Mouse (Mus musculus) heart, embryonic 11.5 days (tissue): ENCODE measurements around the gene Efcab3. TPM values are rescaled to one million over a fixed set of nuclear protein-coding genes. Genes with fewer than 3 reads are reported as not detected.
"Not testable (repeated sequence)": the region's sequence is repeated elsewhere in the genome, so short reads cannot be mapped to it uniquely, and the experiment has no call there.

ENCODE experiments used
- ATAC-seq: fragments of 200-750 bp; cut with Nextera tagmentation; replicated peaks from 2 replicates; pipeline ENCODE4 v1.8.0; 2017; ENCODE audit warnings: moderate library complexity; ENCODE audit not compliant: insufficient number of reproducible peaks, low FRiP score, low TSS enrichment
- H3K27ac ChIP-seq: fragments of 300-500 bp; sonication (generic); 2 replicates; pipeline ENCODE4 v1.5.1; 2014; ENCODE audit warnings: mild to moderate bottlenecking, low read depth, low read length
- H3K27me3 ChIP-seq: fragments of 300-500 bp; sonication (generic); 2 replicates; pipeline ENCODE4 v1.6.1; 2014; ENCODE audit warnings: mild to moderate bottlenecking, low read length, mixed read lengths; ENCODE audit not compliant: control insufficient read depth, insufficient read depth
- H3K36me3 ChIP-seq: fragments of 300-500 bp; sonication (generic); 2 replicates; pipeline ENCODE4 v1.6.1; 2014; ENCODE audit warnings: mild to moderate bottlenecking, low read length, moderate library complexity, mixed read lengths; ENCODE audit not compliant: control insufficient read depth, insufficient read depth
- H3K4me1 ChIP-seq: fragments of 300-500 bp; sonication (generic); 2 replicates; pipeline ENCODE4 v1.6.1; 2014; ENCODE audit warnings: low read length; ENCODE audit not compliant: control insufficient read depth, insufficient read depth
- H3K4me2 ChIP-seq: fragments of 300-500 bp; sonication (generic); 2 replicates; pipeline ENCODE4 v1.6.1; 2014; ENCODE audit warnings: mild to moderate bottlenecking, moderate library complexity
- H3K4me3 ChIP-seq: fragments of 300-500 bp; sonication (generic); 2 replicates; pipeline ENCODE4 v1.5.1; 2014; ENCODE audit warnings: low read depth, low read length
- H3K9ac ChIP-seq: fragments of 300-500 bp; sonication (generic); 2 replicates; pipeline ENCODE4 v1.6.1; 2014; ENCODE audit warnings: mild to moderate bottlenecking, low read depth, low read length, moderate library complexity
- H3K9me3 ChIP-seq: fragments of 300-500 bp; sonication (generic); replicated peaks from 2 replicates; pipeline ENCODE4 v1.6.1; 2016; ENCODE audit warnings: low read length; ENCODE audit not compliant: control insufficient read depth
- WGBS: fragments of 180-500 bp; shearing (Covaris S2); extraction: QIAGEN DNeasy Blood & Tissue Kit; methylation state at CpG from one replicate; pipeline ENCODE4 v1.1.7; 2014; ENCODE audit not compliant: insufficient replicate concordance; 5-methylcytosine and 5-hydroxymethylcytosine counted together
- polyA plus RNA-seq: library from polyadenylated mRNA; unstranded; fragments of >200 nt; fragmentation: Nextera tagmentation; extraction: Ambion mirVana; gene quantifications from 2 replicates; pipeline ENCODE4 v1.2.1, GENCODE M21; 2014

Gene Efcab3
- not detected in 2 replicates for polyA plus RNA-seq

DNA sequence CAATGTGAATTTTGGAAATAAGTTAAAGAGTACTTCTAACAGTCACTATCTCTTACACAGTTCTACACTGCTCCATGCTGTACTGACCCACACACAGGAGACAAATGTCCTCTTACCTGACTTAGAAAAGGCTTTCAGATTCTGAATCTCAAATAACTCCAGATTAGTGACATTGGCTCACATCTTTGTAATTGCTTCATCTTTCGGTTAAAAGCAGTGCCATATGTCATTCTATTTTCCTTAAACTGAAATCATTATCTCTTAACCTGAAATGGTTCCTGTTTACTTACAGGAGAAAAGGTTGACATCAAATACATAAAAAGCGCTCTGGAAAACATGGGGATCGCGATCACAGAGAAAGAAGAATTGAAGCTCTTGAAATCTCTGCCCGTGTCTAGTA, at the start of gene Efcab3:
Gene Efcab3 (plus strand): TSS at position 301 of the 400 bp plus-strand sequence.
- H3K4me3 ChIP-seq: no peak within 1 kb of the TSS
- H3K27ac ChIP-seq: no peak within 1 kb of the TSS
- H3K36me3 ChIP-seq: no peaks in the 10 kb centered on the region
- H3K4me2 ChIP-seq: no peak within 1 kb of the TSS
- no peak within 1 kb of the TSS for H3K9ac ChIP-seq
- no peaks in the 10 kb centered on the region for H3K4me1 ChIP-seq
- H3K9me3 ChIP-seq: no peaks in the 10 kb centered on the region
- no peak for ATAC-seq
- H3K27me3 ChIP-seq: no peaks in the 10 kb centered on the region
- 86% methylated on average over 5 of the region's 5 CpGs for WGBS

DNA sequence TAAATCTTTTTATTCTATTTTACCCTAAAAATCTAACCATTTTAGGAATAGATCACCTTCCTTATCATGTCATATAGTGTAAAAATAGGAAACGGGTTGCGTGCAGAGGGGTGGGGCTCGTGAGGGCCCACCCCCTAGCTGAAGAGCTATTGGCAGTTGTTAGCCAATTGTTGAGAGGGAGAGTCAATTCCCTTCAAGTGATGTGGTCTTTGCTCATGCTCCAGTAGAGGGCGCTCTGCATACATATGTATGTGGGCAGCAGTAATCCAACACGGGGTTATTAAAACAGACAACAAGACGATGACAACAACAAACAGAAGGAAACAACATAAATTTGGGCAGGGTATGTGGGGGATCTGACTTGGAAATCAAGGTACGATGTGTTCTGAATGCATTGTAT, 42.3 kb upstream of the Efcab3 start:
- no peaks in the 10 kb centered on the region for H3K36me3 ChIP-seq
- no peak for ATAC-seq
- no peak overlapping the region for H3K4me2 ChIP-seq

DNA sequence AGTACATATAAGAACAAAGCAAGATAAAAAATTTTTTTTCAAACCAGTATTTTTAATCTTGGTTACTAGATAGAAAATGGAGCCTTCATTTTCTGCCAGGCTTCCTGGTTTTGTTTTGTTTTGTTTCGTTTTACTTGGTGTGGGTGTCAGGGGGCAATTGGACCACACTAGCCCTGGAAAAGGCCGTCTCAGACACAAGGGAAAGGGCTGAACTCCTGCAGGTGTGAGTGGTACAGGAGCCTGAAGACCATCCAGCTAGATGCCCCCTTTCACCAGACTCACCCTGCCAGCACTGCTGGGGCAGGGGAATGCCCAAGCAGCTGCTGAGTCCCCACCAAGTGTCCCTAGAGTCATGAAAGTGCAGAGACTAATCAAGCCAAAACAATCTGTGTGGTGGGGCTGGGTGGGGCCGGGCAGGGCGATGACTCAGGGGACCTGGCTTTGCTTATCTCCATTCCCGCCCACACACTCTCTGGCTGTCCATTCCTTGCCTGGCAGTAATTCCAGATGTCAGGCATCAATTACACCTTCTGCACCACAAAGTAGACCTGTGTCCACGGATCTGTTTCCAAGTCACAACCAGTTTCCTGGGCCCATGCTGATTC, 34.5 kb upstream of the Efcab3 start:
- Histone ChIP-seq H3K27ac (no peak overlapping the region), H3K27me3 (no peaks in the 10 kb centered on the region), H3K36me3 (no peaks in the 10 kb centered on the region), H3K4me1 (peaks cover 7% of the 10 kb centered on the region), H3K9me3 (no peaks in the 10 kb centered on the region), H3K4me3 (no peak overlapping the region), H3K4me2 (peak overlapping the region; percentile 35), H3K9ac (no peak overlapping the region)
- ATAC-seq: peak; percentile 80
- 18% methylated on average over 6 of the region's 6 CpGs for WGBS

More for the DNA sequence above, 42.3 kb upstream of the Efcab3 start:
- Histone ChIP-seq H3K4me3 (no peak overlapping the region), H3K27ac (no peak overlapping the region), H3K4me1 (no peaks in the 10 kb centered on the region), H3K9ac (no peak overlapping the region), H3K9me3 (no peaks in the 10 kb centered on the region), H3K27me3 (no peaks in the 10 kb centered on the region)
- WGBS: 70% methylated on average over 7 of the region's 7 CpGs

DNA sequence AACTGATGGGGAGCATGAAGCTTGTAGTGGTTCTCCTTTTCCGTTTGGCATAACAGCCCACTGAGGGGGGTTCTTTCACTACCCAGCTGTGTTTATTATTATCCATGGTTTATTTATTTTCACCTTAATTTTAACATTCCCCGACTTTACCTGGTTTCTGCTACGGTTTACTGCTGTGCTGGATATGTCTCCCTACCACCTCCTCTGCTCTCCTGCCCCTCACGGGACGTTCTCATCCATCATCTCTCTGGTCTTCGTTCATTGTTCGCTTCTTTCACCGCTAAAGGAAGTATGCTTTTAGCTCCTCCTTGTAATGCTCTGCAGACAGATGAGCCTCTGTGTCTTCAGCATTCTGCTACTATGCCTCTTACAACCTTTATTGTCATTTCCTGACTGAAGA, 33.9 kb upstream of the Efcab3 start:
- no peak for ATAC-seq
- 58% methylated on average over 8 of the region's 8 CpGs for WGBS
- H3K9me3 ChIP-seq: no peaks in the 10 kb centered on the region
- no peak overlapping the region for H3K9ac ChIP-seq
- H3K4me3 ChIP-seq: no peak overlapping the region
- no peaks in the 10 kb centered on the region for H3K36me3 ChIP-seq
- H3K27ac ChIP-seq: no peak overlapping the region
- H3K27me3 ChIP-seq: no peaks in the 10 kb centered on the region
- H3K4me1 ChIP-seq: peaks cover 7% of the 10 kb centered on the region
- peak overlapping the region; percentile 35 for H3K4me2 ChIP-seq

DNA sequence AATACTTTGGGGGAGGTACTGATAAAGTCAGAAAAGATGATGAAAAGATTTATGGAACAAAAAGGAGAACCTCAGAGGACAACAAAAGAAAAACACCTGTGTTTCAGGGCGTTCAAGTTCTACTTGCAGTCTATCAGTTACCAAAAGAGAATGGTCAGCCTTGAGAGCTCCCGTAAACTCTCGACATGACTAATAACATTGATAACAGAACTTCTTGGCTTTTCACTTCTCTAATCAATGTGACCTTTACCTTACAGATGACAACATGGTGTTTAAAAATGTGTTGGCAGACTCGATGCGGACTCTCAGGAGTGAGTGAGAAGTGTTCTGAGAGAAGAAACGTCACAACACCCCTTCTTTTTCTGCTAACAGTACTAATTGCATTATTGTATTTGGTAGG, 33.2 kb upstream of the Efcab3 start:
- ATAC-seq: no peak
- Histone ChIP-seq H3K27ac (no peak overlapping the region), H3K27me3 (no peaks in the 10 kb centered on the region), H3K9me3 (no peaks in the 10 kb centered on the region), H3K4me3 (no peak overlapping the region), H3K4me1 (peaks cover 7% of the 10 kb centered on the region), H3K9ac (no peak overlapping the region), H3K36me3 (no peaks in the 10 kb centered on the region), H3K4me2 (no peak overlapping the region; the same call in 1 of the 2 replicates)
- WGBS: 43% methylated on average over 6 of the region's 6 CpGs

DNA sequence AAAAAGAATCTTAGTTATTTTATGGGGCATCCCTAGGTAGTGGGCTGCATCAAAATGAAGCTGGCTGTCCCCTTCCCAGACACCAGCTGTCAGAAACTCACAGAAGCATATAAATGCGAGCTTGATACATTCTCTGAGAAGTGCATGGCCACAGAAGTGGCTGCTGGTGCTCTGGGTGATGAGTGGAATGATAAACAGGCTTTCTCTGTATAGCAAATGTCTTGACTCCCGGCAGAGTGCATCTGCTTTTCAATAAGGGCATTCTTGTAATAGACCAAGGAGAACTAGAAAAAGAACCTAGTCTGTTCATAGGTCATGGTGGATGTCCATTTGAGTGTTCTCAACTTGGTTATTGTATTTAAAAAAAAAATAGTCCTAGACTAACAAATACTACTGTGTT, 32.3 kb upstream of the Efcab3 start:
- H3K4me1 ChIP-seq: peaks cover 7% of the 10 kb centered on the region
- WGBS: 37% methylated on average over 2 of the region's 2 CpGs

DNA sequence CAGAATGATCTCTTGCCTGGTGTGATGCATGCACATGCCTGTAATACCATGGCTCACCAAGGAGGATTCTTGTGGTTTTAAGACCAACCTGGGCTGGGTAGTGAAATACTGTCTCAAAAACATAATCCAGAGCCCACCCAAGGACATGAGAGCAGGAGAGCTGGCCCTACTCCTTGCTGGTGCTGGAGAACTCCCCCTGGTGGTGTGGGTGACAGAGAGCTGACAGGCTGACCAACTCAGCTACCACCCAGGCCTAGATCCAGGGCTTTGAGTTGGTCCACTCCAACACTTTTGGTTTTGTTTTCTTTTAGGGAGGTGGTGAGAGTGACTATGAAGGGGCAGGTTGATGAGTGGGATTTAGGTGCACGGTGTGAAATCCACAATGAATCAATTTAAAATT, 28.3 kb upstream of the Efcab3 start:
- ATAC-seq: no peak
- 65% methylated on average over 1 of the region's 1 CpGs for WGBS
- H3K27me3 ChIP-seq: no peaks in the 10 kb centered on the region

More for the DNA sequence above, 32.3 kb upstream of the Efcab3 start:
- no peak for ATAC-seq
- H3K27ac ChIP-seq: no peak overlapping the region
- no peaks in the 10 kb centered on the region for H3K27me3 ChIP-seq
- no peaks in the 10 kb centered on the region for H3K36me3 ChIP-seq
- H3K9me3 ChIP-seq: no peaks in the 10 kb centered on the region
- H3K9ac ChIP-seq: no peak overlapping the region
- no peak overlapping the region for H3K4me2 ChIP-seq
- no peak overlapping the region for H3K4me3 ChIP-seq

DNA sequence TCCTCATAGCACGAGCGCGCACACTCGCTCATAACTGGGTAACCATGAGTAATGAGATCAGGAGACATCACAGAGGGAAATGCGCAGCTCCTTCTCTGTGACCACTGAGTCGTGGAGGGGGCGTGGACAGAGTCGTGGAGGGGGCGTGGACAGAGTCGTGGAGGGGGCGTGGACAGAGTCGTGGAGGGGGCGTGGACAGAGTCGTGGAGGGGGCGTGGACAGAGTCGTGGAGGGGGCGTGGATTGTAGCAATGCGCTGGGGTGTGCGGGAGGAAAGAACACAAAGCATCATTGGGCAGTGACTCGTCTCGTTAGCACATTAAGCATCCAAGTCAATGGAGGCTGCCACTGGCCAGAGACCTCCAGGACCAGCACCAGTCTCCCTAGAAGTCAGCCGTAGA, 49.1 kb downstream of the Efcab3 start:
- not testable (repeated sequence) for H3K27ac ChIP-seq, H3K4me2 ChIP-seq, ATAC-seq, H3K36me3 ChIP-seq, H3K27me3 ChIP-seq, H3K4me3 ChIP-seq, H3K9me3 ChIP-seq, H3K4me1 ChIP-seq, H3K9ac ChIP-seq
- WGBS: 68% methylated on average over 22 of the region's 22 CpGs

More for the DNA sequence above, 28.3 kb upstream of the Efcab3 start:
- Histone ChIP-seq H3K9me3 (no peaks in the 10 kb centered on the region), H3K36me3 (no peaks in the 10 kb centered on the region), H3K4me1 (no peaks in the 10 kb centered on the region), H3K27ac (no peak overlapping the region), H3K9ac (no peak overlapping the region), H3K4me2 (no peak overlapping the region), H3K4me3 (no peak overlapping the region)

DNA sequence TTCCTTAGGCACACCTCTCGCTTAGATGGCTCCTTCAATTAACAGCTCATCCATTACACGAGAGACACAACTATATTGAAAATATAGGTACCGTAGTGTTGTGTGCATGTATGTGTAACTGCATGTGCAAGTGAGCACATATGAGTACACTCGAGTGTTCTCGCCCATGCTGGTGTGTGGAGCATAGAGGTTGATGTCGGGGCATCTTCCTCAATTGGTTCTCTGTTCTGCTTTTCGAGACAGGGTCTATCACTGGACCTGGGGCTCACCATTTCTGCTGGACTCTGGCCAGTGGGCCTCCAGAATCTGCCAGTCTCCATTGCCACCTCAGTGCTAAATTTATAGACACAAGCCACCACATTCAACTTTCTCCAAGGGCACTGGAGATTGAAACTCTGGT, 54.4 kb downstream of the Efcab3 start:
- 81% methylated on average over 7 of the region's 7 CpGs for WGBS
- Histone ChIP-seq H3K4me1 (no peaks in the 10 kb centered on the region), H3K9me3 (no peaks in the 10 kb centered on the region), H3K9ac (no peak overlapping the region), H3K4me2 (no peak overlapping the region), H3K4me3 (no peak overlapping the region), H3K36me3 (no peaks in the 10 kb centered on the region), H3K27ac (no peak overlapping the region), H3K27me3 (no peaks in the 10 kb centered on the region)
- ATAC-seq: no peak
